Mouse (Mus musculus): ENCODE data around the gene Mok.
A peak's percentile ranks its signal among the peaks of the same experiment; 100 is the strongest.
"Not testable (repeated sequence)": the region's sequence is repeated elsewhere in the genome, so short reads cannot be mapped to it uniquely, and the experiment has no call there.

Gene Mok

DNA sequence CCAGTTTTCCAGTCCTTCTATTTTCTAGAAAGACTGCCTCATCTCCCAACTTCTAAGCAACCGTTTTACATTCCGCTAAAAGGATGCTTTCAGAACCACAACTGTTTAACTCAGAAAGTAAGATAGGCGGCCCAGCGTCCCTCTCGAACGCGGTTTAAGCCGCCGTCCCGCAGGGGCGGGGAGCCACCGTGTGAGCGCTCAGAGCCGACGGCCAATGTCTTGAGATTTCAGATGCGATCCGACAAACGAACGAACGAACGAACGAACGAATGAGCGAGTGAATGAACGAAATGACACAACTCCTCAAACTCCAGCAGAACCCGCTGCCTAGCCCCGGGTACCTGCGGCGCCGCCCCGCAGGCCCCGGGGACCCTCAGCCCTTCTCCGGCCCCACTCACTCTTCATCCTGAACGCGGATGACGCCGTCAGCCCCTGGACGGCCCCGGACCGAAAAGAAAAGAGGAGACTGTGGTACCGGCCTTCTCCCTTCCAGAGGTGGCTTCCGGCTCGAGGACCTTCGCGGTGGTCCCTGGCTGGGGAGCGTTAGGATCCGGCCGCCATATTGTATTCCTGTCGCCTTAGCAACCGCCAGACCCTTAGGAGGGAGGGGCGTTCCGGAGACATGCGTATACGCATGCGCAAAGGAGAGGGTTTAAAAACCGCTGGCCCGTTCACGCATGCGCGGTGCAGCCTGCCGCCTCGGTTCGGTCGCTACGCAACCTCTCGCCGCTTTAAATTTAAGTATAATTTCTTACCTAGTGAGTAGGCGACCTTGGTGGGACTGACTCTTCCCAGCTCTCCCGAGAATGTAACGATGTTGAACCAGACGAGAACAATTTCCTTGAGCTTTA is at the start of gene Mok:
Mok (minus strand) TSS at position 592 of the 851 bp plus-strand sequence.
- peak; percentile 74 for ATAC-seq (ENCODE audit: low TSS enrichment)

DNA sequence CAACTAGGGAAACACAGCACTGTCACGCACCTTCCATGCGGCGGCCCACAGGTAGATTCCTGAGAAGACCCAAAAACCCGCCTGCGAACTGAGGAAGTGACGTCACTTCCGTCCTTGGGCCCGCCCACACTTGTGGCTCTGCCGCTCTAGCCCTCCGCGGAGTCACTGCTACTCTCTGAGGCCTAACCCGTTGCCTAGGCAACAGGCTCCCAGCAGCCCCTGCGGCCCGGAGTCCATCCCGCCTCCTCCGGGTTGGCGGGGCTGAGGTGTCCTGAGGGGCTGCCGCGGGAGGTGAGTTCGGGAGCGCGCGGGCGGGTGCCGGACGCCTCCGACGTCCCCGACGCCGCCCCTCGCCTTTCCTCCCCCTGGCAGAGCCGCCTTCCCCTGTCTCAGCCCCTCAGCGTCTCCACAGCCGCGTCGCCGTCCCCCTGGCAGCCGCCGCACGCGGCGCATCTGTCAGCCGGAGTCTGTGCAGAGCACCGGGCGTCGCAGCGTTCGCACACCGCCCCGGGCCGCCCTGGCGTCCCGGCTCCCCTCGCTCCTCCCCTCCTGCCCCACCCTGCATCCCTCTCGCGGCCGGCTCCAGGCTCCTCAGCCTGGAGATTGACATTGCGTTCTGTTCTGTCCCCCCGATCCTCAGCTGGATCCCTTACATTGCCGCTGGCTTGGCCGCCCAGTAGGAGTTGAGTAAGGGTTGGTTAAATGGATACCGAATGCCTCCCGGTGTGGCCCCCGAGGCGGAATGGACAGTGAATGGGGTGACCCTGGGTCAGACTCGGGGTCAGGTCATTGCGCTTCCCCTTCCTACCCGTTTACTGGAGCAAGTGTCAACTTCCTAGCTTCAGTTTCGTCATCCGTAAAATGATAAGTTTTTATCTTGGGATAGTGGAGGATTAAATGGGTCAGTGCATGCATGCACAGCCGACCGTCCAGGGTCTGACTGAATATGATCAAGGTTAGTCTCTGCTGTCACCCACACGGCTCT is 48.6 kb upstream of the Mok start, which contains the start of the genes Cinp and Tecpr2:
Cinp (minus strand) TSS at position 110 of the 985 bp plus-strand sequence.
Tecpr2 (plus strand) TSS at position 229 of the 985 bp plus-strand sequence.
- ATAC-seq (ENCODE audit: low TSS enrichment): peak; percentile 95

DNA sequence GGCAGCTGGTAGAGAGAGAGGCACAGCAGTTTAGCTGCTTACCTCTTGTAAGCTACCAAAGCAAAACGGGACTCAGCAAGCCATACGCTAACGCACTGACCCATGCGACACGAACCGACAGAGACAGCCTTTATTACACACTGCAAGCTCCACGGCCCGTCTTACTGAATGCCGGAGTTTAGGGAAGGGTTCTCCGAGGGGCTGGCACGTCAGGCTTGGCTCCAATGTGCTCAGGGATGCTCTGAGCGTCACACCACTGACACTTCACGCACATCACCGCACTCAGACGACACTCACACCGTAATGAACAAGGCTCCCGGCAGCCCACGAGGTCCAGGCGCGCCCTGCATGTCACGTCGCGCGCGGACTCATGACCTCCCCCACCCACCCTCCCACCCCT is 47.9 kb upstream of the Mok start:
- peak; percentile 36 for ATAC-seq (ENCODE audit: low TSS enrichment)

GRCm38 (mm10) chr12:110888106-110888505 is 47.4 kb upstream of the Mok start:
- no peak for ATAC-seq (ENCODE audit: low TSS enrichment)

- no peak for ATAC-seq (ENCODE audit: low TSS enrichment)
Measured at GRCm38 (mm10) chr12:110885251-110885650, 44.5 kb upstream of the Mok start.

DNA sequence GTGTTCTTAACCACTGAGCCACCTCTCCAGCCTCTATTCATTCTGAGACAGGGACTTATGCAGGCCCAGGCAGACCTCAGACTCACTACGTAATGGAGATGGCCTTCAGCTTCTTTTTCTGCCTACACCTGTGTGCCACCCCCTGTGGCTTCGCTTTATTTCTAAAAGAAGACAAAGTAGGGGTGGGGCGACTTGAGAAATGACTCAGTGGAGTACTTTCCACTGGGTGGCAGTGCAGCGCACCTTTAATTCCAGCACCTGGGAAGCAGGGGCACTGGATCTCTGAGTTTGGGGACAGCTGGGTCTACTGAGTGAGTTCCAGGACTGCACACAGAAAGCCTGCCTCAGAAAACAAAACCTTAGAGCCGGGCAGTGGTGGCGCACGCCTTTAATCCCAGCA is 41.6 kb upstream of the Mok start:
- peak; percentile 53; the same call in 1 of the 2 replicates for ATAC-seq (ENCODE audit: low TSS enrichment)

- ATAC-seq (ENCODE audit: low TSS enrichment): no peak
Measured at GRCm38 (mm10) chr12:110875351-110875750, 34.6 kb upstream of the Mok start.

DNA sequence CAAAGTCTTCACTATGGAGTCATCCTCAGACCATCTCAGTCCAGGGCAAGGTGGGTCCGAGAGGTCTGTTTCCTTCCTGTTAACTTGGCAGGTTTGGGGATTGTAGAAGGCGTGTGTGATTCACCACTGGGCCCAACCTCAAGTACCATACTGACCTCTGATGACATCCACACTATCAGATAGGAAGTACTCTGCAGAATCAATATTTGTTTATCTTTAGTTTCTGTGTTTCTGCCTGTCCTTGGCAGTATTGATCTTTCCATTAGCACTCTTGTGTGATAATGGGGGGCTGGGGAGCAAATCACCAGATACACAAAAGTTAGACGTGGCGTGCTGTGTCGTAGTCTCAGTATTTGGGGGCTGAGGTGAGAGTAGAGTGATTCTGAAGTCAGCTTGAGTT is 30.5 kb upstream of the Mok start:
- no peak for ATAC-seq (ENCODE audit: low TSS enrichment)

DNA sequence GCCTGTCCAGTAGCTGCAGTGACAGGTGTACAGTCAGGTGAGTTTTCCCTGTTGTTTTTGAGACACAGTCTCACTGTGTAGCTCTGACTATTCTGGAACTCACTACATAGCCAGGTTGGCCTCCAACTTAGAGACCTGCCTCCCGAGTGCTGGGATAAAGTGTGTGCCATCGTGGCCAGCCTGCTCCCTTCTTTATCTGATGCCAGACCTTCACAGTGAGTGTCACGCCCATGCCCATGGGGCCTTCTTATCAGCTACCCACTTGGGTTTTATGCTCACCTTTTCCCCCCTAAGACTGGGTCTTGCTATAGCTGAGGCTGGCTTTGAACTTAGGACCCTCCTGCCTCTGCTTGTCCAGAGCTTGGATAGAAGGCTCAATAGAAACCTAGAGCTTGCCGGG is 29.4 kb upstream of the Mok start:
- no peak for ATAC-seq (ENCODE audit: low TSS enrichment)

DNA sequence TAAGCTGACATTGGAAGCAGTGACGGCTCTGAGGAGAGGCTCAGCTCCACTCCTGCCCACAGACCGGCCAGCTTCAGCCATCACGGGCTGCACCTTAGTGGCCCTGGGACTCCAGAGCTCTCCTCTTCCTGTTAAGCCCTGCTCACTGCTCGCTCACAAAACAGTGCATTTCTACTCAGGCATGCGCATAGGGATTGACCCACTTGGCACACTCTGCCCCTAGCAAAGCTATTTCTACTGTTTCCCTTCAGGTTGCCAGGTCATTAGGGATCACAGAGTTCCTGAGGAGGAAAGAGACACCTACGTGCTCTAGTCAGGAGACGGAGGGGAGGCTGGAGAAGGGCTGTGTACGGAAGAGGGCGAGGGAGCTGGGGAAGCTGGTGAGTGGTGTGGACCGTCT is 25.2 kb upstream of the Mok start:
- ATAC-seq (ENCODE audit: low TSS enrichment): peak; percentile 51

DNA sequence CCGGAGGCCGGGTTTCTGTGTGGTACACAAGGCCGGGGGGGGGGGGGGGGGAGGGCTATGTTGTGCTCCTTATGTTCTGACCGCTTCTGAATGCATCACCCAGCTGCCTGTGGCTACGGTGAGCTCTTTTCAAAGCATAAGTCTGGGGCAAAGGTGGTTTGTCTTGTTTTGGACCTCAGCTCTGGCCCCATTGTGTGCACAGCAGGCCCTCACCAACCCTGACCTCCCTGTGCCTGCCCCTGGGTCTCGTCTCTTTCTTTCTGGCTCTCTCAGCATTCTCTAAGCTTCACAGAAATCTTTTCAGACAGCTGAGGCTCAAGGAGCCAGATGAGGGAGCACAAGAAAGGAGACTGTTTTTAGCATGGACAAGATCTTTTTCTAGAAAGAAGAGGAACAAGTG is 24.8 kb upstream of the Mok start:
- peak; percentile 14; the same call in 1 of the 2 replicates for ATAC-seq (ENCODE audit: low TSS enrichment)

GRCm38 (mm10) chr12:110864008-110864407 is 23.3 kb upstream of the Mok start:
- ATAC-seq (ENCODE audit: low TSS enrichment): peak; percentile 54

DNA sequence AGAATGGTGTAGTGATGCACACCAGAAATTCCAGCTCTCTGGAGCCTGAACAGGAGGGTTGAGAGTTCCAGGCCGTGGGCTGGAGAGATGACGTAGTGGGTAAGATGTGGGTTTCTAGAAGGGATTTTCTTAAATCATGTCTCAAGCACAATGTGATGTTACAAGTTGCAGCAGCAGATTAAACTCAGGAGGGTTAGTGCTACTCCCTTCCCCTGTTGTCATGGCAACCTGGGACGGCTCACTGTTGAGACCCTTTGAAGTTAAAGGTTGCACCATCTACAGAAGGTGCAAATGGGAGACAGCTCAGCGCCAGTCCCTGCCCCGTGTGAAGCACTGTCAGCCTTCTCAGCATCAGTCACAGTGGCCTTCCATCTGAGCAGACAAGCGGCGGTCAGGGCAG is 20.5 kb upstream of the Mok start:
- peak; percentile 8; the same call in 1 of the 2 replicates for ATAC-seq (ENCODE audit: low TSS enrichment)

DNA sequence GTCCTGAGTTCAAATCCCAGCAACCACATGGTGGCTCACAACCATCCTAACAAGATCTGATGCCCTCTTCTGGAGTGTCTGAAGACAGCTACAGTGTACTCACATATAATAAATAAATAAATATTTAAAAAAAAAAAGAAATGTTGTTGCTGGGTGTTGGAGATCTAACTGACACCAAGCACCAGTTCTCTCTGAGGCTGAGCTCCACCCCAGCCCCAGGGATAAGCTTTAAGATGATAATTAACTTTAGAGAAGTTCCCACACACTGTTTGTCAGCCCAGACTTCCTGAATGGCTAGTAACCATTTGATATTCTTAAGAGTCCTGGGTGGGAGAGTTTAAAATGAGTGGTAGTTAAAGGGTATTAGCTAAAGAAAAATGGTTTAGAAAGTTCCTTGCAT is 19.6 kb upstream of the Mok start:
- no peak for ATAC-seq (ENCODE audit: low TSS enrichment)

- ATAC-seq (ENCODE audit: low TSS enrichment): not testable (repeated sequence)
Measured at GRCm38 (mm10) chr12:110858681-110859080, 17.9 kb upstream of the Mok start.

GRCm38 (mm10) chr12:110857196-110857595 is 16.5 kb upstream of the Mok start:
- no peak for ATAC-seq (ENCODE audit: low TSS enrichment)

- ATAC-seq (ENCODE audit: low TSS enrichment): no peak
Measured at GRCm38 (mm10) chr12:110854786-110855737, 14.3 kb upstream of the Mok start.

GRCm38 (mm10) chr12:110851923-110852322 is 11.2 kb upstream of the Mok start:
- ATAC-seq (ENCODE audit: low TSS enrichment): no peak

GRCm38 (mm10) chr12:110851414-110851813 is 10.7 kb upstream of the Mok start:
- no peak for ATAC-seq (ENCODE audit: low TSS enrichment)

GRCm38 (mm10) chr12:110850929-110851256 is 10.2 kb upstream of the Mok start:
- ATAC-seq (ENCODE audit: low TSS enrichment): no peak
